8 mouse cellular contexts compared by ENCODE assay signal in the genomic region with DNA sequence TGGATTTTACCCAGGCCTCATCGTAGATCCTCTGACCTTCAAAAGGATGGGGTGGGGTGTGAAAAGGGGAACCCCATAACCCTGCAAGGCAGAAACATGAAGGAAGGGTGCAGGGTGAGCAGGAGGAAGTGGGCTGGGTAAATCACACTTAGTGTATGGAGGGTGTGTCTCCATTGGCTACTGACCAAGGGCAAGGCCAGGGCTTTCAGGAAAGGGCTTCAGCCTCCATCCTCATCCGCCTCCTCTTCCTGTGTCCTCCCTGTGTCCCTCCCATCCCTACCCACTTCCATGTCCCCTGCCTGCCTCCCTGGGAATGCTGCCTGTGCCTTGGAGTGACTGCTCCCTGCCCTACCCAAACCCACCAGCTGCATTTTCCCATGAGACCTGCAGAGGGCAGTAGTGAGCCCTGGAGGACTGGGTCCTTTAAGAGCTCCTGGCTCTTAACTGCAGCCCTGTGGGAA. TPM values are rescaled to one million over a fixed set of nuclear protein-coding genes. Genes with fewer than 3 reads are reported as not detected.
DNase-seq lines count a peak whose midpoint lies in the region; ATAC-seq and TF ChIP-seq lines count a peak whose summit lies in the region.

No protein-coding gene starts in this region.

- TF ChIP-seq POLR2A in olfactory bulb, adult 2 months (IDR thresholded peaks at IDR 0.05; ENCODE audit: insufficient read depth, low read depth, low read length) = no peak

- WGBS in heart, embryonic 15.5 days = 55% methylated on average over 2 of the region's 2 CpGs
- WGBS in lung, embryonic 16.5 days = 74% methylated on average over 2 of the region's 2 CpGs
- 75% methylated on average over 2 of the region's 2 CpGs for WGBS in olfactory bulb, adult 2 months

- DNase-seq in CD8-positive naive resting alpha-beta T cell, adult 2 months (ENCODE audit: low read depth in 2 of 2, low spot score in 2 of 2) = peak; percentile 50 to 66
- DNase-seq in adrenal gland, adult 18-20 months (ENCODE audit: low spot score in 2 of 2) = peak; percentile 50 to 51
- peak; percentile 54 for DNase-seq in embryo, embryonic 11.5 days (ENCODE audit: low read depth, low spot score)
- DNase-seq in kidney, postnatal 4 days = peak; percentile 76 to 81
- peak; percentile 69 for DNase-seq in thymus, postnatal 14 days

- ATAC-seq in heart, embryonic 15.5 days (replicated peaks; ENCODE audit: insufficient number of reproducible peaks, insufficient read depth, low FRiP score, low read depth) = peak; percentile 39; the same call in 1 of the 2 replicates
- ATAC-seq in lung, embryonic 16.5 days (ENCODE audit: low read depth) = peak; percentile 79

- peak; percentile 85 for TF ChIP-seq CTCF in olfactory bulb, adult 2 months (IDR thresholded peaks at IDR 0.05; ENCODE audit: insufficient read depth, low read depth, low read length)

- no peak overlapping the region for H3K4me2 ChIP-seq in heart, embryonic 15.5 days
- H3K4me2 ChIP-seq in lung, embryonic 16.5 days (ENCODE audit: low read depth, low read length) = no peak overlapping the region

- H3K4me3 ChIP-seq in heart, embryonic 15.5 days = no peak overlapping the region
- H3K4me3 ChIP-seq in lung, embryonic 16.5 days (ENCODE audit: low read length) = no peak overlapping the region
- H3K4me3 ChIP-seq in olfactory bulb, adult 2 months (ENCODE audit: insufficient read depth, low read depth, low read length) = no peak overlapping the region

- H3K27me3 ChIP-seq in heart, embryonic 15.5 days = no peaks in the 10 kb centered on the region
- H3K27me3 ChIP-seq in lung, embryonic 16.5 days (ENCODE audit: control insufficient read depth, insufficient read depth, low read depth, low read length) = no peaks in the 10 kb centered on the region

- peaks cover 26% of the 10 kb centered on the region for H3K4me1 ChIP-seq in heart, embryonic 15.5 days (replicated peaks)
- H3K4me1 ChIP-seq in lung, embryonic 16.5 days (replicated peaks; ENCODE audit: control insufficient read depth, insufficient read depth, low read length) = no peaks in the 10 kb centered on the region
- H3K4me1 ChIP-seq in olfactory bulb, adult 2 months (ENCODE audit: control insufficient read depth, insufficient read depth, low read length) = peaks cover 7% of the 10 kb centered on the region; the same call in 1 of the 2 replicates

- peak overlapping the region; percentile 55; the same call in 1 of the 2 replicates for H3K27ac ChIP-seq in heart, embryonic 15.5 days
- no peak overlapping the region for H3K27ac ChIP-seq in lung, embryonic 16.5 days (ENCODE audit: low read length)
- H3K27ac ChIP-seq in olfactory bulb, adult 2 months (ENCODE audit: insufficient read depth, low read depth, low read length) = no peak overlapping the region

- H3K9me3 ChIP-seq in heart, embryonic 15.5 days (replicated peaks) = no peaks in the 10 kb centered on the region
- no peaks in the 10 kb centered on the region for H3K9me3 ChIP-seq in lung, embryonic 16.5 days (ENCODE audit: control insufficient read depth, low read length)

- no peak overlapping the region for H3K9ac ChIP-seq in heart, embryonic 15.5 days
- no peak overlapping the region for H3K9ac ChIP-seq in lung, embryonic 16.5 days (ENCODE audit: low read length)

- H3K36me3 ChIP-seq in heart, embryonic 15.5 days = peaks cover 72% of the 10 kb centered on the region
- H3K36me3 ChIP-seq in lung, embryonic 16.5 days (ENCODE audit: control insufficient read depth, insufficient read depth, low read length) = peaks cover 63% of the 10 kb centered on the region

RNA-seq across cellular contexts. Expression of gene Ppif, which starts 47.8 kb away (rescaled TPM):
- total RNA-seq in adrenal gland, adult 18-20 months (2021) = 10 to 100 TPM; 21.3 to 32.1 TPM
- 102 and 108 TPM in 2 replicates for polyA plus RNA-seq in heart, embryonic 15.5 days (2015; fragmentation: Nextera tagmentation; extraction: Ambion mirVana)
- 25.6 and 29.9 TPM in 2 replicates for polyA plus RNA-seq in lung, embryonic 16.5 days (2015; fragmentation: Nextera tagmentation; extraction: Ambion mirVana)
- polyA plus RNA-seq in olfactory bulb, adult 2 months (2012; ENCODE audit: insufficient read depth, insufficient read length, low replicate concordance, missing spikeins) = not detected in 2 replicates

Comparison
In these comparisons a context has a peak if more than half of its experiments do, and no peak if none do; other contexts are left out.
1. RNA of gene Ppif, which starts 47.8 kb away (polyA plus RNA-seq): 102 to 108 TPM in heart, embryonic 15.5 days and 25.6 to 29.9 TPM in lung, embryonic 16.5 days; not detected in olfactory bulb, adult 2 months; every median in the first group is over 10 times any median in the second.
2. Peak in every context shown above with its lines, with median percentiles within 50 percentile points of each other: DNase-seq.